Mouse (Mus musculus) G1E (cell line): ENCODE results near the gene Osbpl10. TPM values are rescaled to one million over a fixed set of nuclear protein-coding genes. Genes with fewer than 3 reads are reported as not detected.

Source experiments
- ATAC-seq: 2 replicates; pipeline ENCODE4 v1.8.0; 2016; ENCODE audit warnings: mild to moderate bottlenecking; ENCODE audit not compliant: insufficient number of reproducible peaks, poor library complexity, low FRiP score, severe bottlenecking; ENCODE audit errors: extremely low read depth
- DNase-seq: peaks from one replicate; pipeline ENCODE4 v3.0.0; 2012; ENCODE audit warnings: low spot score
- H3K27me3 ChIP-seq: 2 replicates; pipeline ENCODE4 v1.6.1; 2012; ENCODE audit warnings: mild to moderate bottlenecking, low read length, inconsistent platforms; ENCODE audit not compliant: insufficient read depth
- H3K36me3 ChIP-seq: replicated peaks from 2 replicates; pipeline ENCODE3; 2012; ENCODE audit warnings: mild to moderate bottlenecking, inconsistent platforms
- H3K4me1 ChIP-seq: 2 replicates; pipeline ENCODE4 v1.6.1; 2012; ENCODE audit warnings: low read depth, low read length, inconsistent platforms, mixed read lengths; ENCODE audit not compliant: insufficient read depth
- H3K4me3 ChIP-seq: 2 replicates; pipeline ENCODE4 v1.5.1; 2012; ENCODE audit warnings: low read depth, mild to moderate bottlenecking, inconsistent platforms, low read length, moderate library complexity, mixed read lengths
- H3K9me3 ChIP-seq: replicated peaks from 2 replicates; pipeline ENCODE4 v1.6.1; 2012; ENCODE audit warnings: inconsistent platforms
- CTCF ChIP-seq: IDR thresholded peaks from 2 replicates; pipeline ENCODE4 v1.5.1; 2012; ENCODE audit warnings: low read depth, low read length, inconsistent platforms, mixed read lengths
- GATA1 ChIP-seq: IDR thresholded peaks from 2 replicates; pipeline ENCODE4 v1.6.1; 2012; ENCODE audit warnings: borderline replicate concordance, low read length, inconsistent platforms, mixed read lengths
- GATA2 ChIP-seq: IDR thresholded peaks from 2 replicates; pipeline ENCODE4 v1.6.1; 2012; ENCODE audit warnings: low read depth, low read length, inconsistent platforms, borderline replicate concordance
- POLR2AphosphoS5 ChIP-seq: IDR thresholded peaks from 2 replicates; pipeline ENCODE4 v1.6.1; 2012; ENCODE audit warnings: low read depth, low read length, inconsistent platforms; ENCODE audit not compliant: insufficient replicate concordance
- TAL1 ChIP-seq: conservative IDR thresholded peaks from 2 replicates; pipeline ENCODE4 v1.6.1; 2012; ENCODE audit warnings: low read depth, low read length, inconsistent platforms, mixed read lengths
- polyA plus RNA-seq: library from polyadenylated mRNA; stranded (reverse); fragments of >175 nt; gene quantifications from 2 replicates; pipeline ENCODE4 v1.2.3, GENCODE M21; 2012
- total RNA-seq, 2 experiments: library from RNA; stranded (forward) in 1 of 2; stranded (reverse) in 1 of 2; fragments of 200-1000 nt in 1 of 2; fragments of >200 nt in 1 of 2; fragmentation: Nextera tagmentation in 1 of 2; gene quantifications; 2 replicates each; pipeline ENCODE4 v1.2.3; 2014 to 2017

Osbpl10 gene
- total and polyA plus RNA-seq, 3 experiments = 0.05 TPM; not detected in 2

GRCm38 (mm10) chr9:115005446-115005845 is 27.1 kb downstream of the Osbpl10 start:
- Histone ChIP-seq H3K4me1 (no peaks in the 10 kb centered on the region), H3K27me3 (no peaks in the 10 kb centered on the region), H3K36me3 (no peaks in the 10 kb centered on the region), H3K4me3 (no peak overlapping the region), H3K9me3 (peaks cover 56% of the 10 kb centered on the region)
- DNase-seq (no peak), ATAC-seq (no peak)
- TF ChIP-seq POLR2AphosphoS5 (no peak), GATA2 (no peak), TAL1 (no peak), CTCF (no peak), GATA1 (no peak)

DNA sequence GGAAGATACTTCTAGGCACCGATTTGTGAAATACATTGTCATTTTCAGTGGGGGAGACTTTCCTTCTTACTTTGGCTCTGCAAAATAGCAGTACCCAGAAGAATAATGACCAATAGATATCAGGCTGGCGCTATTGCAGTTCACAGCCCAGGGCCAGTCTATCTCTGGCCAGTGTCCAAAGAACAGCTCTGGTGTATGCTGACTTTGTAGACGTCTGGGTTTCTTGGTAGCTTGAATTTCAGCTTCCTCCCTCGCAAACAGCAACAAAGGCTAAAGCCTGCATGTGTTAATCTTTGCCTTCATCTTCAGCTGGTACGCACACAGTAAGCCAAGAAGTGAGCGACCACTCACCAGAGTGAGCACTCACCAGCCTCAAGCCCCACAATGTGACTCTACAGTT is 29.4 kb downstream of the Osbpl10 start:
- peaks cover 54% of the 10 kb centered on the region for H3K9me3 ChIP-seq
- no peaks in the 10 kb centered on the region for H3K36me3 ChIP-seq
- no peaks in the 10 kb centered on the region for H3K4me1 ChIP-seq
- DNase-seq (no peak), ATAC-seq (no peak)
- no peak for TF ChIP-seq CTCF
- TF ChIP-seq TAL1 = no peak
- no peak for TF ChIP-seq GATA1
- TF ChIP-seq GATA2 = no peak
- no peak for TF ChIP-seq POLR2AphosphoS5
- H3K27me3 ChIP-seq = no peaks in the 10 kb centered on the region
- no peak overlapping the region for H3K4me3 ChIP-seq

GRCm38 (mm10) chr9:115008194-115008593 is 29.8 kb downstream of the Osbpl10 start:
- H3K4me3 ChIP-seq = no peak overlapping the region
- H3K27me3 ChIP-seq = no peaks in the 10 kb centered on the region; the same call in 1 of the 2 replicates
- no peak for ATAC-seq
- H3K4me1 ChIP-seq = no peaks in the 10 kb centered on the region
- no peak for TF ChIP-seq TAL1
- H3K9me3 ChIP-seq = peaks cover 55% of the 10 kb centered on the region
- DNase-seq = no peak
- H3K36me3 ChIP-seq = no peaks in the 10 kb centered on the region

- ATAC-seq = no peak
- Histone ChIP-seq H3K4me3 (no peak overlapping the region), H3K27me3 (no peaks in the 10 kb centered on the region; the same call in 1 of the 2 replicates), H3K36me3 (no peaks in the 10 kb centered on the region), H3K4me1 (no peaks in the 10 kb centered on the region), H3K9me3 (peaks cover 53% of the 10 kb centered on the region)
- no peak for TF ChIP-seq POLR2AphosphoS5
- no peak for TF ChIP-seq CTCF
- TF ChIP-seq GATA1 = no peak
- no peak for TF ChIP-seq GATA2
- TF ChIP-seq TAL1 = no peak
- no peak for DNase-seq
Measured at GRCm38 (mm10) chr9:115012367-115012766, 34.0 kb downstream of the Osbpl10 start.

DNA sequence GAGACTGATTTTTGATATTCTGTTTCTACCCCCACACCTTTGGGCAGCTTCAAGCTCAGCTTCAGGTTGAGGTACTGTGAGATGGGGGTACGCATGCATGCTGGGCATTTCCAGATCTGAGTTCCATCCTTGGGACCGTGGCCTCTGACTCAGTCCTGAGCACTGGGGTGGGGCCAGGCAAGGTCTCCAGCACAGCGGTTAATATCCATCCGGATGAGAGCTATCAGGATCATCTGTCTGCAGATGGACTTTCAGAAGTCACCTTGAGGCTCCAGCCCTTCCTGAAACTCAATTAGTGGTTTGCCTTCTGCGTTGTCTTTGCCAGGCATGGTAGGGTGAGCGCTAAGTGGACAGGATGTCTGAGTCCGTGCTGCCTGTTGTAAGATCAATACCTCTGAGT is 41.8 kb downstream of the Osbpl10 start:
- no peak for TF ChIP-seq TAL1
- TF ChIP-seq POLR2AphosphoS5 = no peak
- TF ChIP-seq CTCF = no peak
- TF ChIP-seq GATA1 = no peak
- TF ChIP-seq GATA2 = no peak
- Histone ChIP-seq H3K36me3 (no peaks in the 10 kb centered on the region), H3K9me3 (peaks cover 65% of the 10 kb centered on the region), H3K4me1 (no peaks in the 10 kb centered on the region), H3K27me3 (no peaks in the 10 kb centered on the region), H3K4me3 (no peak overlapping the region)
- DNase-seq = no peak
- no peak for ATAC-seq

- no peak for TF ChIP-seq GATA2
- TF ChIP-seq POLR2AphosphoS5 = no peak
- TF ChIP-seq TAL1 = no peak
- no peak for TF ChIP-seq CTCF
- no peak for TF ChIP-seq GATA1
- no peak overlapping the region for H3K4me3 ChIP-seq
- ATAC-seq = no peak
- peaks cover 68% of the 10 kb centered on the region for H3K9me3 ChIP-seq
- H3K27me3 ChIP-seq = no peaks in the 10 kb centered on the region
- no peaks in the 10 kb centered on the region for H3K4me1 ChIP-seq
- H3K36me3 ChIP-seq = no peaks in the 10 kb centered on the region
- DNase-seq = no peak
Measured at GRCm38 (mm10) chr9:115021419-115021818, 43.0 kb downstream of the Osbpl10 start.

DNA sequence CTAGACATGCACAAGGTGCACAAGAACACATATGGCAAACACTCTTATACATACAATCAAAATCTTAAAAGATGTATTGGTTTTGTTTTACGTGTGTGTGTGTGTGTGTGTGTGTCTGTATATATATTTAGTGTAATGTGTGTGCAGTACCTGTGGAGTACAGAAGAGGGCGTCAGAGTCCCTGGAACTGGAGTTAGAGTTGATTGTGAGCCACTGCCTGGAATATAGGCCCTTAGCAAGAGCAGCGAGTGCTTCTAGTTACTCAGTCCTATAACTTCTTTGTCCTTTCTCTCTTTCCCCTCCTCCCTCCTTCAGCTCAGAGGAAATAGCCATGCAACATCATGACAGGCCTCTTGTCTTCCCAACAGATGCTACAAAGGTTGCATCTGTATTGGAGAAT is 44.8 kb downstream of the Osbpl10 start:
- Histone ChIP-seq H3K36me3 (no peaks in the 10 kb centered on the region), H3K9me3 (peaks cover 60% of the 10 kb centered on the region), H3K4me3 (no peak overlapping the region), H3K27me3 (no peaks in the 10 kb centered on the region), H3K4me1 (no peaks in the 10 kb centered on the region)
- no peak for ATAC-seq
- DNase-seq = no peak
- TF ChIP-seq POLR2AphosphoS5 = no peak
- no peak for TF ChIP-seq GATA1
- TF ChIP-seq TAL1 = no peak
- TF ChIP-seq GATA2 = no peak
- TF ChIP-seq CTCF = no peak
